Mouse (Mus musculus) effector memory CD4-positive, alpha-beta T cell, adult 5 months (primary cell): Measurements from ENCODE around the gene Macf1. TPM values are rescaled to one million over a fixed set of nuclear protein-coding genes. Genes with fewer than 3 reads are reported as not detected.

Experiments used
- polyA plus RNA-seq: library from polyadenylated mRNA; unstranded; fragments of 100-300 nt; shearing (Covaris generic); gene quantifications from one replicate; pipeline ENCODE4 v1.2.1, GENCODE M21; 2017

Gene Macf1
- 143 TPM for polyA plus RNA-seq

DNA sequence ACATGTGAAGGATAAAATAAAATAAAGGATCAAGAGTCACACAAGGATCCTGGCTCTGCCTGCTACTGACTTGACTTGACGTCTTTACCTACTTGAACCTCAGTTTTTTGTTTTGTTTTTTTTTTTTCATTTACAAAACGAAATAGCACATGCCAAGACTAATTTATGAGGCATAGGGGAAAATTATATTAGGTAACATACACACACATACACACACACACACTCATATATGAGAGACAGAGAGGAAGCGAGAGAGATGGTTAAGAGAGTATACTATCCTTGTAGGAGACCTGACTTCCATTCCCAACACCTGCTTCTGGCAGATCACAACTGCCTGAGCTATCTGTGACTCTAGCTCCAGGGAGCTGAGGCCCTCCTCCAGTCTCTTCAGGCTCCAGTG lies at the start of gene Macf1:
TSS of gene Macf1 (minus strand) at position 101 of the 400 bp plus-strand sequence.

DNA sequence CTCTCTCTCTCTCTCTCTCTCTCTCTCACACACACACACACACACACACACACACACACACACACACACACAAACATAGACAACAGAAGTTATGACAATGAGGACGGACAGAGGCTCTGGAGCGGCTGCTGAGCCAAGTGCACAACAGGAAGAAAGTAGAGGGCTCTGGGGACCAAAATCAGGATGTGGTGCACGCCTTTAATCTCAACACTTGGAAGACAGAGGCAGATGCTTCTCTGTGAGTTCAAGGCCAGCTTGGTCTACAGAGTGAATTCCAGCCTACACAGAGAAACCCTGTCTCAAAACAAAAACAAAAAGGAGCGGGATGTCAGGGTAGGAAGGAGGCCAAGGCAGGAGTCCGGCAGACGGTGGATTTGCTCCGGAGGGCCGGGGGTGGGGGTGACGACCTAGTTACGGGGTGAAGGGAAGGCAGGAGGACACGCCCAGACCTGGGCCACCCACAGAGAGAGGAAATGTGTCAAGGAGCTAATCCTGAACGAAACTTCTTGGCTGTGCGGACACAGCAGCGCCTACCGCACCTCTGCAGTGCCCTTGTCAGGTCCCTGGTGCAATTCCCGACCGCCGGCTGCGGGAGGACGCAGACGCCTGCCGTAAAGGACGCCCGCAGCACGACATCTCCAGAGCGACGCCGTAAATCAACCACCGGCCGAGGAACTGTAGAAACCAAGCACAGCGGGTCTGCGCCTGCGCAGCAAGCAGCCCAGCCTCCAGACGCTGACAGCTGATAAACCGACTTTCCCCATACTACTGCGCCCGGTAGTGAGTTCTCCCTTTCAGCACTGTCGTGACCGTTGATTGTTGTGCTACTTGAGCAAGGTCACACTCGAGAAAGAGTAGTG lies 33.6 kb upstream of the Macf1 start, which contains the start of gene Ndufs5:
TSS of gene Ndufs5 (minus strand) at position 629 of the 860 bp plus-strand sequence.

DNA sequence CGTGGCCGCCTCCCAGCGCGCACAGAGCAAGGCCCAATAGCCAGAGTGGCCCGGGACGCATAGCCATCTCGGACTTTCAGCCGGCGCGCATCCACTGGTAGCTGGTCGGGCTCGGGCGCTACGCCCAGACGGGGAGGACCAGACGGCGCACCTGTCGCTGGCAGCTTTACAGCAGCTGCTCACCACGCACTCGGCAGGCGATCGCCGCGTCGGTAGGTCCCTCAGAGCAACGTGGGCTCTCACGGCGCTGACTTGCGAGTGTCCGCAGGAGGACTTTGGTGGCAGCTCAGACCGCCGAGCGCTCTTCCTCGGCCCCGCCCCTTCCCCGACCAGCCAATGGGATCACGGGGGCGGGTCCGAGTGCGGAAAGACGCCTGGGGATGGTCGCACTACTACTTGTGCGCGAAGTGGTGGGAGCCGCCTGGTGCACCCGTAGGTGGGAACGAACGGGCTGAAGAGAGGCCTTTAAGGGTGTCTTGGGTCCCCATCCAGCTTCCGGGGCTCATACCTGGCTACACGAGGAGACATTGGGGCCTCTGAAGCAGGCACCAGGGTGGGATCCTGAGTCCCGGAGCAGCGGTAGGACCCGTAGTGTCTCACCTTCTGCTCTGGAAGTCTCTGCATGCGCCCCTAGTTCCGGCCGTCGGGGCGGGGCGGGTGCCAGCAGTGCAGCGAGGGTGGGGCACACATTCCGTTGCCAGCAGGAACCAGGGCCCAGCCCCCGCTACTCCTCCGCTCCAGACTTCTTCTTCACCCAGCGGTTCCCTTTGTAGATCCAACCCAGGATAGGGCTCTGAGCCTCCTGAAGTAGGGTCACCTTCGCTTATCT lies 341.3 kb downstream of the Macf1 start, which contains the start of gene Bmp8a:
TSS of gene Bmp8a (minus strand) at position 611 of the 829 bp plus-strand sequence.

DNA sequence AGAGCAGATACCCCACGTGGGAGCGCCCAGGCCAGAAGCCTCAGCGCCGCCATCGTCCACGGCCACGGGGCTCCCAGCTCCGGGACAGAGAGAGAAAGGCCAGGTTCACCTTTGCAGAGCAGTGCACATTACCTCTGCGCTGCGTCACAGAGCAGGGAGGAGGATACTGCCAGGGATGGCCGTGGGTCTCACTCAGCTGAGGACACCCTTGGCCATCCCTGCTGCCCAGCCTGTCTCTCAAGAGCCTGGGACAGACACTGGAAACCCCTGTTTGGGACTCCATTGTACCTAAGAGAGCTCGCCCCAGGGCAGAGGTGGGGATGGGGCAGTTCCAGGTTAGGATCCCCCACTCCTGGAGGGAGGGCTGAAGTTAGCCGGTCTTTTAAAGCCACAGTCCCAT lies 360.6 kb downstream of the Macf1 start, which contains the start of gene Oxct2a:
TSS of gene Oxct2a (minus strand) at position 101 of the 400 bp plus-strand sequence.

Other genes starting within 250 kb of the Macf1 start
- gene Ndufs5, start 33.8 kb upstream of the Macf1 start, polyA plus RNA-seq: 54.2 TPM
- 107 TPM for gene Akirin1, start 66.0 kb upstream of the Macf1 start, polyA plus RNA-seq
- gene Rhbdl2, start 103.5 kb upstream of the Macf1 start, polyA plus RNA-seq: 0.60 TPM
- 0.34 TPM for gene 4933427I04Rik, start 175.3 kb upstream of the Macf1 start, polyA plus RNA-seq
- gene Mycbp, start 220.5 kb upstream of the Macf1 start, polyA plus RNA-seq: 9.3 TPM
- 52.2 TPM for gene Rragc, start 233.1 kb upstream of the Macf1 start, polyA plus RNA-seq
- not detected for gene 4930535I16Rik, start 233.7 kb upstream of the Macf1 start, polyA plus RNA-seq